Mouse (Mus musculus): Measurements from ENCODE around the gene Impg2. TPM values are rescaled to one million over a fixed set of nuclear protein-coding genes. Genes with fewer than 3 reads are reported as not detected.

Impg2 gene
- total and polyA plus RNA-seq, 2 experiments from 2014 or later: 0.10 to 0.38 TPM

DNA sequence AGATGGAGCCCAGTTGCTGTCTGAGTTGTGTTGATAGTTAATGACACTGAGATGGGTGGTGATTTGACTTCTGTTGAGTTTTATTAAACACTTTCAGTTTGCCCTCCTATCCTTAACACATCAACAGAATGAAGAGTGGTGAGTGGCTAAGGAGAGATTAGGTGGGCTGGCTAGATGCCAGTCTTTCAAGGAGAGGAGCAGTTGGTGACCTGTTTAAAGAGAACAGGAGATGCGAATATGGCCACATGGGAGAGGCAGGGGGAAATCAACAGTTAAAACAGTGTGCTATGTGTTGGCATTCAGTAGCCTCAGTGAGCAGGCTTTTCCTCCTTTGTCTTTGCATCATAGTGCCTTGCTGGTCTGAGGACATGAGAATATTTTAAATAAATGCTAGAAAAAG is 69.8 kb downstream of the Impg2 start:
- H3K36me3 ChIP-seq (ENCODE audit: insufficient read depth, low read length): no peaks in the 10 kb centered on the region
- TF ChIP-seq CTCF (IDR thresholded peaks at IDR 0.05): no peak
- no peaks in the 10 kb centered on the region for H3K4me1 ChIP-seq (ENCODE audit: insufficient read depth, low read length)
- no peak overlapping the region for H3K4me3 ChIP-seq (ENCODE audit: low read depth, low read length)
- H3K9me3 ChIP-seq (ENCODE audit: low read length): no peaks in the 10 kb centered on the region
- WGBS: 86% methylated on average over 1 of the region's 1 CpGs
- no peaks in the 10 kb centered on the region for H3K27me3 ChIP-seq (ENCODE audit: insufficient read depth, low read length)
- H3K9ac ChIP-seq (replicated peaks; ENCODE audit: low read length, poor library complexity, severe bottlenecking): no peak overlapping the region
- ATAC-seq (ENCODE audit: low FRiP score): no peak
- no peak overlapping the region for H3K4me2 ChIP-seq (ENCODE audit: low read depth, low read length, poor library complexity, severe bottlenecking)
- no peak overlapping the region for H3K27ac ChIP-seq (ENCODE audit: low read depth, low read length)
- no peak for DNase-seq (ENCODE audit: low spot score)

DNA sequence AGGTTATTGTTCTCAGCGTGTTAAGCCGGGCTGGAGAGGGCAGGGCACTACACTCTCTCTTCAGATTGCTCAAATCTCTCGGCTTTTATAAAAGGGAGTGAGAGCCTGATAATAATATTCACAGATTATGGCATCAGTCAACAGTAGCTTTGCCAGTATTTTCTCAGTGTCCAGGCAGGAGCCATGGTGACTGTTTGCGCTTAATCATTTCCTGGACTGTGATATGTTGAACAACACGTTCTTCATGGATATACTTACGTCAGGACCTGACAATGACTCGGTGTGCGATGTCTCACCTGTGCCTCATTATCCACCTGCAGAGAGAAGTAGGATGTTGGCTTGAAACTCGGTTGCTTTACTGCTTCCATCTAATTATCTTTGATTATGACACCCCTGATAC is 74.9 kb downstream of the Impg2 start:
- DNase-seq (ENCODE audit: low spot score) (no peak), ATAC-seq (ENCODE audit: low FRiP score) (no peak)
- H3K4me2 ChIP-seq (ENCODE audit: low read depth, low read length, poor library complexity, severe bottlenecking): no peak overlapping the region
- H3K27me3 ChIP-seq (ENCODE audit: insufficient read depth, low read length): no peaks in the 10 kb centered on the region
- H3K36me3 ChIP-seq (ENCODE audit: insufficient read depth, low read length): no peaks in the 10 kb centered on the region
- no peaks in the 10 kb centered on the region for H3K9me3 ChIP-seq (ENCODE audit: low read length)
- 81% methylated on average over 9 of the region's 9 CpGs for WGBS
- H3K4me1 ChIP-seq (ENCODE audit: insufficient read depth, low read length): no peaks in the 10 kb centered on the region
- H3K9ac ChIP-seq (replicated peaks; ENCODE audit: low read length, poor library complexity, severe bottlenecking): no peak overlapping the region
- H3K27ac ChIP-seq (ENCODE audit: low read depth, low read length): no peak overlapping the region
- TF ChIP-seq CTCF (IDR thresholded peaks at IDR 0.05): no peak
- H3K4me3 ChIP-seq (ENCODE audit: low read depth, low read length): no peak overlapping the region

DNA sequence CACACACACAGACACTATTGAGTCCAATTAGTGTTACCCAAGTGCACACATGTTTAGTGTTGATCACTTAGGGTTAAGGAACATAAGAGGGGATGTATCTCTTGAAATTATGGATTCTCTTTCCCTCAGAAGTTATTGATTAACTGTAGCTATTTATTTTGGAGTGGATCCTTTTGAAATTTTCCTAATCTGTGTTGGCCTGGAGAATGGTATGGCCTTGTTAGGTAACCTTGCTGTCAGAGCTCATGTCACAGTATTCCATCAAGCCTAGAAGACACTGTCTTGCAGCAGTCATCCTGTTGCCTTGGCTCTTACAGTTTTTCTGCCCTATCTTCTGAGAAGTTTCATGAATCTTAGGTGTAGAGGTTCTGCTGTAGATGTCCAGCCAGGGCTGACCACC is 75.6 kb downstream of the Impg2 start:
- Histone ChIP-seq H3K9ac (replicated peaks; ENCODE audit: low read length, poor library complexity, severe bottlenecking) (no peak overlapping the region), H3K27me3 (ENCODE audit: insufficient read depth, low read length) (no peaks in the 10 kb centered on the region), H3K27ac (ENCODE audit: low read depth, low read length) (no peak overlapping the region), H3K4me3 (ENCODE audit: low read depth, low read length) (no peak overlapping the region), H3K9me3 (ENCODE audit: low read length) (no peaks in the 10 kb centered on the region), H3K36me3 (ENCODE audit: insufficient read depth, low read length) (no peaks in the 10 kb centered on the region), H3K4me1 (ENCODE audit: insufficient read depth, low read length) (no peaks in the 10 kb centered on the region), H3K4me2 (ENCODE audit: low read depth, low read length, poor library complexity, severe bottlenecking) (no peak overlapping the region)
- DNase-seq (ENCODE audit: low spot score) (no peak), ATAC-seq (ENCODE audit: low FRiP score) (no peak)
- TF ChIP-seq CTCF (IDR thresholded peaks at IDR 0.05): no peak

DNA sequence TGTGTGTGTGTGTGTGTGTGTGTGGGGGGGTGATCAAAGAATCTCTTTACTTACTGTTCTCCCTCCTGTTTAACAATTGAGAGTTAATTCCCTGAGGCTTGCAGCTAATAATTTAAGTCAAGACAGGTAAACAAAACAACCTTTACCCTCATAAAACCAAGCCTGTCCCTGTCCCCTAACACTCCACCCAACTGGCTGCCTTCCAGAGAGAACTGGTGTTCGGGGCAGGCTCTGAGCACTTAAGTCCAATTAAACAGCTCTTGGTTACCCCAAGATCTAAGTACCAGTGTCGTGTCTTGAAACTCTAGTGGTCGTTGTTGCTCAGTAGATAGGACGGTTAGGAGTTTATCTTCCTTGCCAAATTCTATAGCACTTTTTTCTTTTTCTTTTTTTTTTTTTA is 77.2 kb downstream of the Impg2 start:
- no peak for DNase-seq (ENCODE audit: low spot score)
- Histone ChIP-seq H3K4me2 (ENCODE audit: low read depth, low read length, poor library complexity, severe bottlenecking) (no peak overlapping the region), H3K27ac (ENCODE audit: low read depth, low read length) (no peak overlapping the region), H3K9ac (replicated peaks; ENCODE audit: low read length, poor library complexity, severe bottlenecking) (no peak overlapping the region), H3K27me3 (ENCODE audit: insufficient read depth, low read length) (no peaks in the 10 kb centered on the region), H3K9me3 (ENCODE audit: low read length) (no peaks in the 10 kb centered on the region), H3K4me3 (ENCODE audit: low read depth, low read length) (no peak overlapping the region), H3K36me3 (ENCODE audit: insufficient read depth, low read length) (no peaks in the 10 kb centered on the region), H3K4me1 (ENCODE audit: insufficient read depth, low read length) (no peaks in the 10 kb centered on the region)
- TF ChIP-seq CTCF (IDR thresholded peaks at IDR 0.05): no peak
- ATAC-seq (ENCODE audit: low FRiP score): no peak
- WGBS: 92% methylated on average over 4 of the region's 4 CpGs

DNA sequence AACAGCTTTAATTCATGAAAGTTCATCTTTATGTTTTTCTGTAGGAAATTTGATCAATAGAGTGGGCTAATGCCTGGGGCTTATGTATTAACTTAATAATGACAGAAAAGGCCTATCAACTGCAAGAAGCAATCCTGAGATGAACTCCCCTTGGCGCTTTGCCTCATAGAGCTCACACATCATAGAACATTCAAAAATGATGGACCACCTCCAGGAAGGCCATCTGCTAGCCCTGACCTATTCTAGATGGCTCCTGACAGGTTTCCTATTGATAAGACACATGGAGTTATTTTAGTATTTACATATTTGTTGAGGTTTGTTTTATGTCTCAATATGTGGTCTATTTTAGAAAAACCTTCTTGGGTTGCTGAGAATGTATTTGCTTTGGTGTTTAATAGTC is 79.2 kb downstream of the Impg2 start:
- peak; percentile 63 for DNase-seq (ENCODE audit: low spot score)

DNA sequence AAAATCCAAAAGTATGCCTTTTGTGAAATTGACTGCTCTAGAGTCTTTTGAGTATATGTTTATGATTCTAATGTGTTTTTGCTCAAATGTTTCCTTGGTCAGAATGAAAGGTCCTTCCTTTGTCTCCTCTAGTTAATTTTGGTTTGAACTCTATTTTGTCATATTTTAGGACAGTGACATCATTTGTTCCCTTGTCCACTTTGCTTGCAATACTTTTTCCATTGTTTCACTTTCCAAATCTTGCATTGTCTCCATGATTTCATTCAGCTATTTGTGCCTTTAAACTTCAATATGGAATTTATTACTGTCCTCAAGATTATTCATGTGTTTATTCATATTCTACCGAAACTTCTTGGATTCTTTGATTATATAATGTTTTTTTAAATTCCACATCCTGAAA is 79.8 kb downstream of the Impg2 start:
- Histone ChIP-seq H3K27ac (ENCODE audit: low read depth, low read length) (no peak overlapping the region), H3K36me3 (ENCODE audit: insufficient read depth, low read length) (no peaks in the 10 kb centered on the region), H3K9me3 (ENCODE audit: low read length) (no peaks in the 10 kb centered on the region), H3K4me1 (ENCODE audit: insufficient read depth, low read length) (no peaks in the 10 kb centered on the region), H3K4me3 (ENCODE audit: low read depth, low read length) (no peak overlapping the region), H3K9ac (replicated peaks; ENCODE audit: low read length, poor library complexity, severe bottlenecking) (no peak overlapping the region), H3K4me2 (ENCODE audit: low read depth, low read length, poor library complexity, severe bottlenecking) (no peak overlapping the region), H3K27me3 (ENCODE audit: insufficient read depth, low read length) (no peaks in the 10 kb centered on the region)
- no peak for DNase-seq (ENCODE audit: low spot score)
- no peak for TF ChIP-seq CTCF (IDR thresholded peaks at IDR 0.05)
- 91% methylated on average over 1 of the region's 1 CpGs for WGBS
- no peak for ATAC-seq (ENCODE audit: low FRiP score)

More for the DNA sequence above, 79.2 kb downstream of the Impg2 start:
- Histone ChIP-seq H3K9me3 (ENCODE audit: low read length) (no peaks in the 10 kb centered on the region), H3K9ac (replicated peaks; ENCODE audit: low read length, poor library complexity, severe bottlenecking) (no peak overlapping the region), H3K4me1 (ENCODE audit: insufficient read depth, low read length) (no peaks in the 10 kb centered on the region), H3K4me2 (ENCODE audit: low read depth, low read length, poor library complexity, severe bottlenecking) (no peak overlapping the region), H3K27ac (ENCODE audit: low read depth, low read length) (no peak overlapping the region), H3K4me3 (ENCODE audit: low read depth, low read length) (no peak overlapping the region), H3K27me3 (ENCODE audit: insufficient read depth, low read length) (no peaks in the 10 kb centered on the region), H3K36me3 (ENCODE audit: insufficient read depth, low read length) (no peaks in the 10 kb centered on the region)
- 97% methylated on average over 1 of the region's 1 CpGs for WGBS
- no peak for TF ChIP-seq CTCF (IDR thresholded peaks at IDR 0.05)
- no peak for ATAC-seq (ENCODE audit: low FRiP score)

DNA sequence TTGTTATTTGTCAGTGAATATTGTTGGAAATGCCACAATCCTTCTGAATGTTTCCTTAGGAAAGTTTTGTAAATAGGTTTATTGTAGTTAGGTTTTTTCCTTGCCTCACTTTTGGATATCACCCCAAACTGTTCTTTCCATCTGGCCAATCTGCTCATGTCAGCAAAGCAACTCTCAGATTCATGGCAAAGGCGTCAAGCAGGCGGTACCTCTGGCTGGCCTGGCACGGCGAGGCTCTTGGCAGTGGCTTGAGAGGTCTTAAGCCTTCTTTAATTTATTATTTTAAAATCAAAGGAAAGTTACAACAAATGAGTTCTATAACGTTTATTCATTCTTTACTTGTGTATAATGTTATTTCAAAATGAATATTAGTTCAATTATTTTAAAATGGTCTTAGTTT is 82.0 kb downstream of the Impg2 start:
- Histone ChIP-seq H3K4me1 (ENCODE audit: insufficient read depth, low read length) (no peaks in the 10 kb centered on the region), H3K4me2 (ENCODE audit: low read depth, low read length, poor library complexity, severe bottlenecking) (no peak overlapping the region), H3K9ac (replicated peaks; ENCODE audit: low read length, poor library complexity, severe bottlenecking) (no peak overlapping the region), H3K9me3 (ENCODE audit: low read length) (no peaks in the 10 kb centered on the region), H3K4me3 (ENCODE audit: low read depth, low read length) (no peak overlapping the region), H3K27me3 (ENCODE audit: insufficient read depth, low read length) (no peaks in the 10 kb centered on the region), H3K27ac (ENCODE audit: low read depth, low read length) (no peak overlapping the region), H3K36me3 (ENCODE audit: insufficient read depth, low read length) (no peaks in the 10 kb centered on the region)
- no peak for ATAC-seq (ENCODE audit: low FRiP score)
- no peak for TF ChIP-seq CTCF (IDR thresholded peaks at IDR 0.05)
- 84% methylated on average over 5 of the region's 5 CpGs for WGBS
- no peak for DNase-seq (ENCODE audit: low spot score)

Data from midbrain, postnatal 0 days (tissue).